Mouse (Mus musculus) myocyte (in vitro differentiated cells): ENCODE measurements around the gene Cd72.

Experiments
- CEBPB ChIP-seq: IDR thresholded peaks from 2 replicates; pipeline ENCODE4 v1.6.1; 2011; ENCODE audit warnings: mild to moderate bottlenecking, moderate library complexity; ENCODE audit not compliant: poor library complexity, insufficient read depth, severe bottlenecking
- E2F4 ChIP-seq: IDR thresholded peaks from one replicate; pipeline ENCODE4 v1.6.1; 2011; ENCODE audit warnings: mild to moderate bottlenecking, control low read depth, moderate library complexity; ENCODE audit not compliant: insufficient read depth
- MAX ChIP-seq: IDR thresholded peaks from one replicate; pipeline ENCODE4 v1.6.1; 2011; ENCODE audit warnings: low read depth, mild to moderate bottlenecking, control low read depth
- MYOD1 ChIP-seq, 3 experiments: IDR thresholded peaks; one replicate each; pipeline ENCODE4 v1.6.1; 2011; ENCODE audit warnings: control low read depth in 2 of 3, low read depth in 2 of 3, mild to moderate bottlenecking in 2 of 3, moderate library complexity in 1 of 3; ENCODE audit not compliant: insufficient read length in 2 of 3, control insufficient read depth in 1 of 3
- MYOG ChIP-seq, 3 experiments: IDR thresholded peaks; one replicate each; pipeline ENCODE4 v1.6.1; 2011; ENCODE audit warnings: control low read depth in 2 of 3, low read depth in 2 of 3, mild to moderate bottlenecking in 2 of 3; ENCODE audit not compliant: insufficient read length in 2 of 3, control insufficient read depth in 1 of 3, insufficient read depth in 1 of 3
- POLR2A ChIP-seq: IDR thresholded peaks from one replicate; pipeline ENCODE4 v1.6.1; 2011; ENCODE audit warnings: low read depth, mild to moderate bottlenecking, control low read depth, moderate library complexity; ENCODE audit not compliant: insufficient read length
- POLR2AphosphoS2 ChIP-seq: IDR thresholded peaks from one replicate; pipeline ENCODE4 v1.6.1; 2011; ENCODE audit warnings: low read depth, control low read depth; ENCODE audit not compliant: insufficient read length
- REST ChIP-seq: IDR thresholded peaks from one replicate; pipeline ENCODE4 v1.6.1; 2011; ENCODE audit warnings: mild to moderate bottlenecking, control low read depth, moderate library complexity; ENCODE audit not compliant: insufficient read depth, insufficient read length
- SRF ChIP-seq: IDR thresholded peaks from one replicate; pipeline ENCODE4 v1.6.1; 2011; ENCODE audit warnings: low read depth; ENCODE audit not compliant: control insufficient read depth, insufficient read length
- TCF12 ChIP-seq: IDR thresholded peaks from one replicate; pipeline ENCODE4 v1.6.1; 2011; ENCODE audit warnings: mild to moderate bottlenecking, control low read depth; ENCODE audit not compliant: poor library complexity, insufficient read depth, severe bottlenecking
- TCF3 ChIP-seq: IDR thresholded peaks from one replicate; pipeline ENCODE4 v1.6.1; 2011; ENCODE audit warnings: low read depth, control low read depth; ENCODE audit not compliant: insufficient read length
- USF1 ChIP-seq: IDR thresholded peaks from one replicate; pipeline ENCODE4 v1.6.1; 2011; ENCODE audit warnings: low read depth, mild to moderate bottlenecking, control low read depth, moderate library complexity

- TF ChIP-seq TCF3, result no peak
- TF ChIP-seq POLR2A, result no peak
- TF ChIP-seq TCF12, result no peak
- TF ChIP-seq MYOG (IDR thresholded peaks at IDR 0.05; ENCODE audit: control insufficient read depth in 1 of 3, insufficient read depth in 1 of 3, insufficient read length in 2 of 3, low read depth in 2 of 3), result no peak
- no peak for TF ChIP-seq CEBPB
- no peak for TF ChIP-seq E2F4
- TF ChIP-seq MAX, result no peak
- TF ChIP-seq USF1, result no peak
- TF ChIP-seq POLR2AphosphoS2, result no peak
- no peak for TF ChIP-seq MYOD1 (IDR thresholded peaks at IDR 0.05; ENCODE audit: control insufficient read depth in 1 of 3, insufficient read length in 2 of 3, low read depth in 2 of 3)
- TF ChIP-seq SRF, result no peak
- TF ChIP-seq REST, result no peak
Observed at GRCm38 (mm10) chr4:43416071-43416490, 38.3 kb downstream of the Cd72 start.
